Mouse (Mus musculus) hindlimb bud, embryonic 11.5 days (tissue): ENCODE measurements at regions not wholly inside any gene's neighbourhood (a gene's known extent, or its start where the extent isn't known, plus 50 kb on each side); places are given as distances from the start of the nearest gene placed in this dataset.
A peak's percentile ranks its signal among the peaks of the same experiment; 100 is the strongest.
"Not testable (repeated sequence)": the region's sequence is repeated elsewhere in the genome, so short reads cannot be mapped to it uniquely, and the experiment has no call there.

ENCODE experiments used
- DNase-seq: peaks from one replicate; pipeline ENCODE4 v3.0.0-alpha.2; 2012; ENCODE audit warnings: low read depth, low spot score; ENCODE audit errors: extremely low spot score

DNA sequence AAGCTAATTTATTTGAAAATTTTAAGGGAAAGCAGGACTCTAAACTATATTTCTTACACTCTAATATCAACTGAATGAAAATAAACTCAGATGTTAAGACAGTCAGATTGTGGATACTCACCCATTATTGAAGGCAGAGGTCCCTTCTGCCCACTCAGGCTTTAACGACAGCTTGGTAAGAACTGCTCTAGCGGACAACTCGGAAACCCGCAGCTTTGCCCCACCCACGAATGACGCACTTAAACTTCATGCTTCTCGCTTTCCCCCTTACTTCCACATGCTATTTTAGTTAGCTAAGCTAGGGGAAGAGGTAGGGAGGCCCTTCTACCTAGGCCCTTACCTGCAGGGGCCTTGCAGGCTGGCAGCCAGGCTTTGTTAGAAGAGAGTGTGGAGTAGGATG is 50.8 kb upstream of the Elmo1 start:
- no peak for DNase-seq

DNA sequence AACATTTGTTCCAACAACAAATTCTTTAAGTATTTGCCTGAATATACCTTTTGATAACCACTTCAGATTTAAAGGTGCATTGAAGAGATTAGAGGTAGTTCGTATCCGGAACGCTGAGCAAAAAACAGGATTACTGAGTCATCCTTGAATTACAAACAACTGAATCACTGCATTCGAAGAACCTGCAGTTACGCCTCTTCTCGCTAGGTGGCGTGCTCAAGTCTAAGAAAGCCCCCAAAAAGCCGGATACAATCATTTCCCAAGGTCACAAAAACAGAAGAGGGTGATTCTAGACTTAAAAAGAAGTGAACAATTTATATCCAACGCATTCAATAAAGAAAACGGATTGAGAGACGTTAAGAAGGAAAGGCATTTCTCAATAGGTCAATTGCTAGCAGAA is 51.9 kb upstream of the Elmo1 start:
- DNase-seq: peak; percentile 22

DNA sequence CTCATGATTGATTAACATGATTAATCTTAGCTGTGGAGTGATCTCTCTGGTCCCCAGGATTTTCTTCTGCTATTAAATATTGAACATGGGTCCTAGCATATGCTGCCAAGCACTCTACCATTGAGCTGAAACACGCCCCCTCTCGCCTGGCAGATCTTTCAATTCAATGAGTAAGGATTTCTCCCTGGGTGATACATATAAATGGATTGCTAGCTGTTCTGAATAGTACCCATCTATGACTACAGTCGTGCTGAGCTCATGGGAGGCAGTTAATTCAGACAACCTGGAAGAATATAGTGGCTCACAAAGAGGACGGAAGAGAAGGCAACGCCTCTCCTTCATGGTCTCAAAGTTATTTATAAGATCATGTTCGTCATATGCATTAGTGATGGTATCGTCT is 53.0 kb upstream of the Elmo1 start:
- DNase-seq: no peak

DNA sequence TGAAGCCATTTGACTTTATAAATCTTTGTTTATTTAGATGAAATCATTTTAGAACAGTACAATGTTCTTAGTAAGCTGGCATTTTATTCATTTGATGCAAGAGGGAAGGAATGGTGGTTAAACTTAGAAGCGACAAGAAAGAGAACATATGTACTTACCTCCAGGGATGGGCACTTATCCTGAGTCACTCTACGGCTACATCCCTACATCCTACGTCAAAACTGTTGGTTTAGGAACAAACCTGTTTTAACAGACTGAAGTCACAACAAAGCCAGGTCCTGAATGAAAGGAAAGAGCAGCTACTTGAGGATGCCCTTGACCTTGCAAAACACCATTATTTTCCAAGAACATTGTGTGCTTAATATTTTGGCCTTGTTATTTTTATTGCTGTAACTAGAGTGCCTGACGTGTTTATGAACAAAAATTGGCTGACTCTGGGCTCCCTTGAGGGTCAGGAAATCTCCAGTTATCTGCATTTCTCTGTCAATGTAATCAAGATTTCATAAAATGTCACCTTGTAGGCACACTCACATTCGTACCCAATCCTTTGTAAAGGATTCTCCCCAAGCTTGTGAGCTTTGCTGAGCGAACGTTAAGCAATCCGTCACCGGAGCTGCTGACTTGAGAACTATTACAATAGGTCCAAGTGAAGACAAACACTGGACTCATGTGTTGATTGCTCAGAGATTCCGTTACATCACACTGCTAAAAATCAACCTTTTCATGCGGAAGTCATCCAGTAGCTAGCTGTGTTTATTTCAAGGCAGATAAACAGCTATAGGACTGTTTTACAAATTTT is 56.3 kb upstream of the Elmo1 start:
- no peak for DNase-seq

DNA sequence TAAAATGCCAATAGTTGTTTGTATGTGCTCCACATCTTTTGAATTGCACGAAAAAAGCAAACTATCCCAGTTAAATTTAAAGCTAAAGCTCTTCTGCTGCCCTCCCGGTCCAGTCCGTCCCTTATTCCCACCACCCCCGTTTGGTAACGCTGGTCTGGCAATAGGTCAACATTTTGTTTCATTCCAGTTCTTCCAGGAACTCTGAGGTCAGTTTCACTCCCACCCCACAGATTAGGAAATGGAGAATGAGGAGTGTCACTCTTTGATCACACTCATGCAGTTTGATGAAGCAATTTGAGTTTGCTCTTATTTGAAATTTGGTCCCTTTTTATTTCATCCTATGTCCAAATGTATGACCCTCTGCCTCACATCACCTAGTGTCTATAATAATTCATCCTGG is 58.7 kb upstream of the Elmo1 start:
- no peak for DNase-seq

DNA sequence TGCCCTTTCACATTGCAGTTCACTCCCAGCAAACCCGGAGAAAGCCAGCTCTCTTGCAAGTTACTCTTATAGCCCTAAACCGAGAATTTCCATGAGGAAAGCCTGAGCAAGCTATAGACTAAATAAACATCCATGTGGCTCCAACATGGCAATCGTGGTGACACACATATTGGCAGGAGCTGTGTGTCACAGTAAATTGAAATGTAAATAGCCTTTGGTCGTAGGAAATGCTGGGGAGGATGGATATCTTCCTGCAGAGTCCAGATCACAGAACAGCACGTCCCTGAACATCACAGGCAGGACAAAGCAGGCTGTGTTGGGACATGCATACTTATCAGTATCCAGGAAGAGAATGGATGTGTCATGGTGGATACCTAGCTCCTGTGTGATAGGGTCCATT is 59.3 kb upstream of the Elmo1 start:
- DNase-seq: no peak

DNA sequence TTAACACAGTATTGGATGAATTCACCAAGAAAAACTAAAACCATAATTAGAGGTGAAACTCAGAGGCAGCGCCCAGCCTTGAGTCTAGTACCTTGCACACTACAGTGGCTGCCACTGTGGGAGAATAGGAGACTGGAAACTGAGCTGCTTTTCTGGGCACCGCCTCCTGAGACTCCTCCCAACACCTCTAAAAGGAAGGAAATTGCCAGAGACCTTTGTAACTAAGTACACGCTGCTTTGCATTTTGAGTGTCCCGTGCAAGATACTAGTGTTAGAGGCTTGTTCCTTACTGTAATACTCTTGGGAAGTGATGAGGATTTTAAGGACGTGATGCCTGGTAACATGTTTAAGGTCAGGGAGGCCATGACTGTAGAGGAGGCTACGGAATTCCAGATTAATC is 63.8 kb upstream of the Elmo1 start:
- no peak for DNase-seq

DNA sequence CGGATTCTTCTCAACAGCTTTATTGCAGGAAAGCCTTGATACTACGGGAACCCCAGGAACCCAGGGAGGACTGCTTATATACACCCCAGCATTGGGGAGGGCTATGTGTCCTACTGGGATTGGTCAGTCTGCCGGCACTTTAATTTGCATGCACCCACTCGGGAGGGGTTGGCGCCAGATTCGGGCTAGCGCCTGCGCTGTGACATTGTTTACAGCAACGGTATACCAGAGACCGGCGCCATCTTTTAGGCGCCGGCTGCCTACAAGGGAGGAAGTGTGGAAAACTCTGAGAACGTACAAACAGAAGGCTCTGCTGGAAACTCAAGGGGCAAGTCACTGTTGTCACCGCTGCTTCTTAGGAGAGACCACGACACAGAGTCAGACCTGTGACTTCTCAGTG is 73.9 kb upstream of the Elmo1 start:
- DNase-seq: not testable (repeated sequence)

DNA sequence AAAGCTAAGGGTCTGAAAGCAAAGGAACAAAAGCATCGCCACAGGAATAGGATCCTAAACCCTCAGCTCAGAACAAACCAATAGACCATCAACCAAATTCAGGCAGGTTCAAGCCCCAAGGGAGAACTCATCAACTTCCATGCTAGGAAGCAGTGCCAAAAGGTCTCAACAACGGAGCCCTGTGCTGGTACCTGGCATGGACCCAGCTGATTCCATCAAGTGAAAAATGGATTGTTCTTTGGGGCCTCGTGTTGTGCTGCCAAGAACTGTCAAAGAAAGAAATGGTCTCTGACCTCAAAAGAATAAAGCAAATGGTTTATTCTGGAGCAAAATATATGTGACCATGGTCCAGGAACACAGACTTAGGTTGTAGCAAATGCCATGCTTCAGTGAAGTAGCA is 77.8 kb upstream of the Elmo1 start:
- DNase-seq: no peak

DNA sequence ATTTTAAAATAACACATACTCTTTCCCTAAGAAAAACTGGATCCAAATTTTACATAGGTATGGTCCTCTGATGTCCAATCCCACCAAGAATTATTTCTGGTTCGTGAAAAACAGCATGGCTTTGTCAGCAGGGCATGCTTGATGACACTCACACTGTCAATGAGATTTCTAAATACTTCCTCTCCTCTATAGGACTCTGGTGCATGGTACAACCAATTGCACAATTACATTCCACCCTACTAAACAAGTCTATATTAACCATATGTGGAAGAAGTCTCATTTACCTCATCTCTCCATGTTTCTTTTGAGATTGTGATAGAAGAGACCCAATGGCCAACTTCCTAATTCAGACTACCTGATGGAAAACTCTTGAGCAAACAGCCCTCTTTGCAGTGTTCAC is 81.2 kb upstream of the Elmo1 start:
- no peak for DNase-seq

DNA sequence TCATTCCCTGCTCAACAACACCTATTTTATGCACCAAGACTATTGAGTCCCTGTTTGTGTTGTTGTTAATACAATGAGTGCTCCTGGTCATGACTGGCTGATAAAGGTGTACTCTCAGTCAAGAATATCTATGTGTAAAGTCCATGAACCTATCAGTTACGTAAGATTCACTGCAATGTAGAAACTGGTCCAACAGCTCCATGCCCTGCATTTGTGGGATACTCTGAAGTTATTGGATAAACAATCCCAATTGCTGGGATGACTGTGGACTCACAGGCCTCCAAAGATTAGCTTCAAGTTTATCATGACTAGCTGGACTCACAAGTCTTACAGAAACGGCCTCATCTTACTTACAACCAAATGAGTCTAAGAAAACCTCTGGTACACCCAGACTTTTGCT is 82.8 kb upstream of the Elmo1 start:
- no peak for DNase-seq

DNA sequence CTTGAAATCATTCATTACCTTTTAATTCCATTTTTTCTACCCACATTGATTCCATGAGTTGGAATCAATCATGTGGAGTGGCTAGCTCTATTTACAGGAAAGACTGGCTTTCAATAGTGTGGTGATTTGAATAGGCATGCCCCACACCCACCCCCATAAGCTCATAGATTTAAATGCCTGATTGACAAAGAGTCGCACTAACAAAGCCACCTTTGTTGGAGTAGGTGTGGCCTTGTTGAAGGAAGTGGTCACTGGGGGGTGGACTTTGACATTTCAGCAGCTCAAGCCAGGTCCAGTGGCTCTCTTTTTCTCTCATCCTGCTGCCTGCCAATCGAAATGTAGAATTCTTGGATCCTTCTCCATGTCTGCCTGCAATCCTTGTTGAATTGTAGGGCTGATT is 92.8 kb upstream of the Elmo1 start:
- no peak for DNase-seq

DNA sequence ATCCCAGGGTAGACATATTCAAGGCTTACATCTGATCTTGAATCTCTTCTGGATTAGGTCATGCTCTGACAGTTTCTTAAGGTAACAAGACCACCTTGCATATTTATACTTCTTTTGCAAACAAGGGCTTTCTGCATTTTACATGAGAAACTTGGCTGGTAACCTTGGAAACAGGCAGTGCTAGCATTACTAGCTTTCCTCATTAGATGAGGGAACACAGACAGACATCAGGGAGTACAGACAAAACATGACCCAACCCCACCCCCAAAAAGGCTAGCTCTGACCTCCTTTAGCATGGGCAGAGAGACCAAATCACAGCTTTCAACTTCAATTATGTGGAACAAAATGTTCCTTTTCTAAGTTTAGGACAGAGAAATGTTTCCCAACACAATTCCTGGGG is 114.8 kb upstream of the Elmo1 start:
- DNase-seq: no peak

DNA sequence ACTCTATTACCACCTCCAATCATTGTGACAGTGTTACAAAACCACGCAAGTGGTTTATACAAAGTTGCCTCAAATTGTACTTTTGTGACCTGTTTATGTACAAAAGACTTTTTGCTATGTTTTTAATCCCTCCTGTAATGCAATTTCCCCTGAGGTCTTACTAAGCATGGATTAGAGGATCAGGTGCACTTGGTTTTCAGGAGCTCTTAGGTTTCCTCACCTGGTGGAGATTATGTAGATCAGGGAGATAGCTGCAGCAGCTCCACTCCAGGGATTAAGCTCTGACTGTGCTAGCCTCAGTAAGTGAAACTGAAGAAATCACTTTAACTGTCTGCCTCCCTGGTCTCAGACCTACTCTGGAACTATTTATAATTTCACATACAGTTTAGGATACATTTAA is 123.8 kb upstream of the Elmo1 start:
- no peak for DNase-seq

DNA sequence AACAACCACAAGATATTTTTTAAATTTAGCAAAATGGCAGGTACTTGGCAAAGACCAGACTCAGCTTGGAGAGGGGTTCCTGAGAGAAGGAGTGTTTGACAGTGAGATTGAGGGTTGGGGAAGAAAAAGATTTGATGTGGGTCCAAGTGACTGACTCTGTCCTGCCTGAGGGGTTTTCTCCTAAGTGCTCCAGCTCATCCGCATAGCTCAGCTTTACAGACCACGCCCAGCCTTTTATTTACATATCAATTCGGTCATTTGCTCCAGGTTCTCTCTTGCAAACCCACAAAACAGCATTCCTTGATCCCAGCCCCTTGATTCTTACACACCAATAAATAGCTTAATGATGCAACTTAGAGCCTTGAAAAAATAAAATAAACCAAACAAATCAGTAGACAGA is 127.4 kb upstream of the Elmo1 start:
- no peak for DNase-seq

DNA sequence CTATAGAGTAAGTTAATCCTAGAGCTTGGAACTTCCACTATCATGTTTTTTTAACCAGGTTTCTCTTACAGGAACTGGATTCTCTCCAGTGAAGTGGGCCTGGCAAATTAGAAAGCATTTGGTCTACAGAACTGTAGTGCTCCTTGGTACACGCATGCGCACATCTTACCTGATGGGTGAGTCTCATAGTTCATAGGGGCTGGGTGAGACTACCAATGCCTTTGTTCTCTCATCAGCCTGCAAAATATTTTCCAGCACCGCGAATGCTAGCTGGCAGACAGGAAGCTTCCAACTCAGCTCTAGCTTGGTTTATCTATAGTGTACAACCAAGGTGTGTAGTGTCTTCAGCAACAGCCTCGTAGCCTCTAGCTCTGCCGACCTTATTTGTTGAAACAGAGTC is 104.7 kb upstream of the Gpr141 start:
- no peak for DNase-seq

DNA sequence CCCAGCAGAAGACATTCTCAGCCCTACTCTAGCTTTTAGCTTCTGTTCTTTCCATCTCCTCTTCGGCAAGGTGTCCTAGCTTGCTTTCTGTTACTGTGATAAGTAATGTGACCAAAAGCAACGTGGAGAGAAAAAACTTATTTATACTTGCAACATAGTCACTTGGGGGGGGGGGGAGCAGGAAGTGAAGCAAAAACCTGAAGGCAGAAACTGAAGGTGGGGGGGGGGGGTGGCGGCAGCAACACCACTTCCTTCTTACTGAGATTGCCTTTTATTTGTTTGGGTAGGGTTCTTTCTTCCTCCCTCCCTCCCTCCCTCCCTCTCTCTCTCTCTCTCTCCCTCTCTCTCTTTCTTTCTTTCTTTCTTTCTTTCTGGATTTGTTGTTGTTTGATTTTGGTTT is 103.8 kb upstream of the Gpr141 start:
- DNase-seq: no peak

DNA sequence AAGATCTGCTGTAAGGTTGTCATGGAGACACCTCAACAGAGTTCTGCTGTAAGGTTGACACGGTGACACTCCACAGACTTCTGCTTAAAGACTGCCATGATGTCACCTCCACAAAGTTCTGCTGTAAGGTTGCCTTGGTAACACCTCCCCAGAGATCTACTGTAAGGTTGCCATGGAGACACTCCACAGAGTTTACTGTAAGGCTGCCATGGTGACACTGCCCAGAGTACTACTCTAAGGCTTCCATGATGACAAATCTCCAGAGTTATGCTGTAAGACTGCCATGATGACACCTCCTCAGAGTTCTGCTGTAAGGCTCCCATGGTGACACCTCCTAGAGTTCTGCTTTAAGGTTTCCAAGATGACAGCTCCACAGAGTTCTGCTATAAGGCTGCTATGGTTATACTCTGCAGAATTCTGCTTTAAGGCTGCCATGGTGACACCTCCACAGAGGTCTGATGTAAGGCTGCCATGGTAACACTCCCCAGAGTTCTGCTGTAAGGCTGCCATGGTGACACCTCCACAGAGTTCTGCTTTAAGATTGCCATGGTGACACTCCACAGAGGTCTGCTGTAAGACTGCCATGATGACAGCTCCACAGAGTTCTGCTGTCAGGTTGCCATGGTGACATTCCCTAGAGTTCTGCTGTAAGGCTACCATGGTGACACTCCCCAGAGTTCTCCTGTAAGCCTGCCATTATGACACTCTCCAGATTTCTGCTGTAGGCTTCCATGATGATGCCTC is 97.2 kb upstream of the Gpr141 start:
- no peak for DNase-seq

DNA sequence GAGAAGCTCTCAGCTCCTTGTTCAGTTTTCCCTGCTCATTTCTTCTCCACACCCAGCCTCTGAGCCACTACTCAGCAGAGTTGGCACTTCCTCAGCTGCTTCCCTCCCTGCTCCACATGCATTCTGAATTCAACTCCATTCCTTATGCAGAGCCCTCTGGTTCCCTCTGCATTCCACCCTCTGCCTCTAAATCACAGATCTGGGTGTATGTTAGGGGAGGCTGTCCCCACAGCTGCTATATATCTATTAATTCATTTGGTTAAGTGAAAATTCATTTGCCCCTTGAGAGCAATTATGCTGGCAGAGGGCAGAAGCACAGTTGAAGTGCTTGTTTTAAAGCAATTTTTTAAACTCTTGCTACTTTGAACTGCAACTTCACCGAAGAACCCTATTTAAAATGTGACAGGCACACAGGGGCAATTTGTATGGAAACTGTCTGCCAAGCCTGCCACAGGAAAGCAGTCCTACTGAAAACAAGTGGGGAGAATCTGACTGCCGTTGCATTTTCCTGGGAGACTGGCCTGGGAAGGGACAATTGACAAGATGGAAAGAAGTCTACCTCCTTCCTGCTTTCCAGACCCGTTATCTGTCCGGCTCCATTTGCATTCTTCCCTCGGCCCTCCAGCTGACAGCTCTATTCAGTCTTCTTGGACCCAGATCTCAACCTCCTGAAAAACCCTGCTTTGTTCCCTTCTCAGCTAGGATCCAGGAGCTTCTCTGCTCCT is 88.0 kb upstream of the Gpr141 start:
- DNase-seq: no peak

DNA sequence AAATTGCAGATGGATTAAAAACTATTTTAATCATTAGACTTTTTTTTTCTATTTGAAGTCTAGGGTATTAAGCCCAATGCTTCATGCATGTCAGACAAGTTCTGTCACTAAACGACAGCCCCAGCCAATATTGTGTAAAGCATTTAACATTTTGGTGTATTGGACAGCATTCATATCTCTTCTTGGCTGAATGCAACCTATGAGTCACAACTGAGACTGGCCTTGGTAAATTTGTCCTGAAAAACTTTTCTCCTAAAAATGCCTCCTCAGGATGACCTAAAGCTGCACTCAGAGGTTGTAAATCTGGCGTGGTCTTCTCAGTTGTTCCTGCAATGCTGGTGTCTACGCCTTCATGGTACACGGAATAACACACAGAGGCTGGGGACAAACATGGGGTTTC is 78.7 kb upstream of the Gpr141 start:
- no peak for DNase-seq

DNA sequence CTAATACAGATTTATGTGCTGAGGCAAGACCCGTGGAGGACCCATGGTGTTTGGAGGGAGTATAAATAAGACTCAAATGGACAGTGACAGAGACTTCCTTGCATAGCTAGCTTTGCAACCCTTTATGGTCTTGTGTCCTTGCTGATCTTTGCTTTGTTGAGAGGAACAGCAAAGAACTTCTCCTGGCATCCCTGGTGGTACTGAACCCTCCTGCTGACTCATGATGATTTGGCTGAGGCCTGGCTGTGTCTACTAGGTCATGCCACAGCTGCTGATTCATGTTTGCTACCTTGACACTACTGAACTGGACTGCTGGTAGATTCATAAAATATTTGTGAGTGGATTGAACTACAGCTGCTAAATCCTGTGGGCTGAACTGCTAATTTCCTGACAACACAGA is 73.1 kb upstream of the Gpr141 start:
- DNase-seq: no peak
